Mouse (Mus musculus) thymus, postnatal 4 days (tissue): Measurements from ENCODE around the gene Samd8.
A peak's percentile ranks its signal among the peaks of the same experiment; 100 is the strongest.

Experiments used
- DNase-seq: peaks from one replicate; pipeline ENCODE4 v3.0.0; 2021

The Samd8 gene

DNA sequence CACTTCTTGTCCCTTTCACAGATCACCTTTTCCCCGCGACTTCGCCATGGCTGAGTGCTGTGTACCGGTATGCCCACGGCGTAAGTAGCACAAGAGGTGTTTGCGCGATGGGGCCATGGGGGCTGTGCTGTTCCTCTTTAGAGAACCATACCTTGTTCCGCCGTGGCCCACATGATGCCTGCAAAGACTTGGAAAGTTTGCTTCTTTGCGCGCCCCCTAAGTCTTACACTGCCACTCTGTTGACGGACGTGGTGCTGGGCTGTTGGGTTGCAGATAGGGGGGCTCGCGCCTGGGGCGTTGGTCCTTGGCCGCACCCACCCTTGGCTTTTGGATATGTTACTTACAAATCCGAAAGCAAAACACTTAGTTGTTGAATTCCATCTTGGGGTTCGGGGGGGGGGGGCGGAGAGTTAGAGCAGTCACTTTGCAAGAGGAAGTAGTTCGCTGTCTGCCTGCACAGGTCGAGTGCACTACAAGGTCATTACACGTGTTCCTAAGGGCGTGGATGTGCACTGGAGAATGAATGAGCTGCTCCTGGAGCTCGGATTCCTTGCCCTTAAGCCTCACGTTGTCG, 81.6 kb downstream of the Samd8 start:
- no peak for DNase-seq

DNA sequence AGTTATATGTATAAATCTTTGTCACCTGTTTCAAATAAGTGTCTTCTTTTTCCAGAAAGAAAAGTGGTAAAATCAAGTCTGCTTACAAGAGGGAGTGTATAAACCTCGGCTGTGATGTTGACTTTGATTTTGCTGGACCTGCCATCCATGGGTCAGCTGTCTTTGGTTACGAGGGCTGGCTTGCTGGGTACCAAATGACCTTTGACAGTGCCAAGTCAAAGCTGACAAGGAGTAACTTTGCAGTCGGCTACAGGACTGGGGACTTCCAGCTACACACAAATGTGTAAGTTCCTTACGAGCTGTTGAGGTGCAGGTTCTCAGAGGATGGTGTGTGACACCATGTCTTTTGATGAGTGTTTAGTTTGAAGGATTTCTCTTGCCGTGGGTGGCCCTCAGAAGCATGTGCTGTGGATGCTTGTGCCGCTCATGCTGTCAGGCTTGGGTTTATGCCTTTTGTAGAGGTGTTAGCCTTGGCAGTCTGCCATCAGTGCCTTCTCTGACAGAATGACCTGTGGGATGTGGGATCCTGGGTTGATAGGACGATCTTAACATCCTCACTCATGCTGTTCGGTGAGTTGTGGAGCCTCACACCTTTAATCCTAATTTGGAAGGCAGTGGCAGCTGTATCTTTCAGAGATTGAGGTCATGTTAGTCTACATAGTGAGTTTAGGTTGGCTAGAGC, 88.1 kb downstream of the Samd8 start:
- DNase-seq = no peak

DNA sequence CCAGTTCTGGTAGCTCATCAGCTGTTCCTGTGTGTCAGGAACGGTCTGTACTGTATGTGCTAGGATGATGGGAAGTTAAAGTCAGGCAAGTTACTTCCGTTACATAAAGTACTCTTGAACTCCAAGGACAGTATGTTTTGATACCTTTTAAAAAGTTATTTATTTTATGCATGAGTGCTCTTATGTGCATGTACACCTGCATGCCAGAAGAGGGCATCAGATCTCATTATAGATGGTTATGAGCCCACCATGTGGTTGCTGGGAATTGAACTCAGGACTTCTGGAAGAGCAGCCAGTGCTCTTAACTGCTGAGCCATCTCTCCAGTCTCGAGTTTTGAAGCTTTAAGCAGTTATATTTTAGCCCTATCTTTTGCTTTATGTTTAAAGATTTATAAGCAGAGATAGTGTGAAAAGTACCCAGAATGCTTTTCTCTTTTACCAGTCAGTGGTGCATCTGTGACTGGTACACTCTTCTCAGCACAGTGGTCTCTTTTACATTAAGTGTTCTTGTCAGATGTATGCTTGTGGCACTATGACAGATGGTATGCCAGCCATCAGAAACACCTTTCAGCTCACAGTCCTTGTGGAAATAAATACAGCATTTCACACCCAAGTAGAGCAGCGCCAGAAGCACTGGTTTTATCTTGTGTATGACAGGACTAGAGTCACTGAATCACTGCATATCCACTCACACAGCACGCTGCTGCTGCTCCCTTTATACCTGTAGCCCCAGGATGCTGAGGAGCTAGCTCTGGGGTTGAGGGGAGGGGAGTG, 91.7 kb downstream of the Samd8 start:
- DNase-seq = no peak

DNA sequence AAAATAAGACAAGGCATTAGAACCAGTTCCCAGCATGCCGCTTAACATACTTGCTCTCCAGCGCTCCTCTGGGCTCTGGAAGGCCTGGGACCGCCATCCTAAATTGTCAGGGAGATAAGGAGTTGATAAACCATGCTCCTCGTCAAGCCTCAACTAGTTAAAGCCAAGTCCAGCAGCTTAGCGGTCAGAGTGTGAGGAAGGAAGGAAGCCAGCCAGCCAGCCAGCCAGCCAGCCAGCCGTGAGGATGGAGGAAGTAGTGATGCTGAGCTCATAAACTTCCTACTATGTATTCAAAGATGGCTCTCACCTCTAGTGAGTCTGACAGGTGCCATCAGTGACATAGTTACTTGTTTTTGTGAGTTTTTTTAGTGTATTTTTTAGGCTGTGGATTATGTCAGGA, 92.9 kb downstream of the Samd8 start:
- DNase-seq = no peak

DNA sequence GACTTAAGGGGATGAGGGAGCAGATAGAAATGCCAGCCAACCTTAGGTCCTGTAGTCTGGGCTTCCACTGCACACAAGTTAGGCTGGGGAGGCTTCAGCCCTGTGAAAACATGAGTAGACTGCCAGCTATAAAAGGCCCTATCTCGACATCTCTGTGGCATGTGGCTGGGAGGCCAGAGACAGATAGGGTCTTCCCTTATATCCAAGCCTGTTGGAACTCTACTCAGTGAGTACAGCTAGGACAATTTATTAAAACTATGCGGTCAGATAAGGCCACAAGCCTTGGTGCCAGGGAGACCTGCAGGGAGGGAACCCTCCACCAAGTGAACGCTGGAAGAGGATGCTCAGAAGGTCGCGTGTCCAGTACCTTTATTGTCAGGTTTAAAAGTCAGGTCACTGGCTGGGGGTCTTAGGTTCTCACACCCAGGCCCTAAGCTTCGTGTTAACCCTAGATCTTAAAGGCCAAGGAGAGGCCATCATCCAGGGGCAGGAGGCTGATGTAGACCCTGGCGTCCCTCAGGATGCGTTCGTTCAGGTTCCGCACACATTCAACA, 96.6 kb downstream of the Samd8 start:
- no peak for DNase-seq

DNA sequence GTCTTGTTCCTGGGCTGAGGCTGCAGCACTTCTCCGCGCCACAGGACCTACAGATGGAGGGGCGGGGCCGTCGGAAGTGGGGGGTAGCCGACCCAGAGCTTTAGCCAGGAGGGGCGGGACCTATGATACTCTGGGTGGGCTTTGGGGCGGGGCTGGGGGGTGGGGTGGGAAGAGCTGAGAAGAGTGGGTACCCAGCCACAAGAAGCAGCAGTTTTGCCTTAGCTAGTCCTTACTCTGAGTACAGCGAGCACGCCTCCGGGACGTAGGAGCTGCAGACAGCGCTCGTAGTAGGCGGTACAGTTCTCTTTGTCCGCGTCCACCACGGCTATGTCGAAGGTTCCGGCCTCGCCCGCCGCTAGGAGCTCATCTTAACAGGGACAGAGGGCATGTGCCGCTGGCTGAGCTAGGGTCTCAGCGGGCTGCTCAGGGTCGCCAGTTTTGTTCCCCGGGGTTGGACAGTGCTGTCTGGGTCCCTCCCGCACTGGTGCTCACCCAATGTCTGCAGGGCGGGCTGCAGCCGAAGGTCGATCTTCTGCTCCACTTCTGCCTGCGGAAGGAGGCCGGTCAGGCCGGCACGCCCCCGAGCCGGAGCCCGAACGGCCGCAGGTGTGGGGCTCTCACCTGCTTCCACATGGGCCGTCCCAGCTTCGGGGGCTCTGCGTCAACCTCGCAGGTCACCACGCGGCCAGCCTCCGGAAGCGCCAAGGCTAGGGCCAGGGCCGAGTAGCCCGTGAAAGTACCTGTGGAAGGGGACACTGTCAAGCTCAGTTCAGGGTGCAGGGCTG, 97.2 kb downstream of the Samd8 start:
- peak; percentile 69 for DNase-seq
